Mouse (Mus musculus) bone marrow, adult 2 months (tissue): ENCODE measurements at regions not wholly inside any gene's neighbourhood (a gene's known extent, or its start where the extent isn't known, plus 50 kb on each side); places are given as distances from the start of the nearest gene placed in this dataset.
"Not testable (repeated sequence)": the region's sequence is repeated elsewhere in the genome, so short reads cannot be mapped to it uniquely, and the experiment has no call there.

Experiments
- CTCF ChIP-seq: fragments of 200-500 bp; IDR thresholded peaks from 2 replicates; pipeline ENCODE4 v1.5.1; 2011; ENCODE audit warnings: low read length, control low read depth; ENCODE audit not compliant: control insufficient read depth, insufficient read depth
- POLR2A ChIP-seq: fragments of 200-500 bp; IDR thresholded peaks from 2 replicates; pipeline ENCODE4 v1.6.1; 2011; ENCODE audit warnings: low read depth, mild to moderate bottlenecking, control low read depth, low read length, borderline replicate concordance; ENCODE audit not compliant: control insufficient read depth

GRCm38 (mm10) chr5:129386671-129387070 is 114.3 kb upstream of the Sfswap start:
- TF ChIP-seq CTCF, POLR2A: not testable (repeated sequence)
